Mouse (Mus musculus) C2C12 (cell line): ENCODE results near the gene Ifna4.

ENCODE experiments used
- CTCF ChIP-seq: IDR thresholded peaks from one replicate; pipeline ENCODE4 v1.5.1; 2011; ENCODE audit not compliant: control insufficient read depth, insufficient read depth, insufficient read length
- MYOD1 ChIP-seq: IDR thresholded peaks from one replicate; pipeline ENCODE4 v1.6.1; 2011; ENCODE audit warnings: low read depth; ENCODE audit not compliant: control insufficient read depth, insufficient read length
- MYOG ChIP-seq: IDR thresholded peaks from one replicate; pipeline ENCODE4 v1.6.1; 2011; ENCODE audit not compliant: control insufficient read depth, insufficient read length; ENCODE audit errors: extremely low read depth

DNA sequence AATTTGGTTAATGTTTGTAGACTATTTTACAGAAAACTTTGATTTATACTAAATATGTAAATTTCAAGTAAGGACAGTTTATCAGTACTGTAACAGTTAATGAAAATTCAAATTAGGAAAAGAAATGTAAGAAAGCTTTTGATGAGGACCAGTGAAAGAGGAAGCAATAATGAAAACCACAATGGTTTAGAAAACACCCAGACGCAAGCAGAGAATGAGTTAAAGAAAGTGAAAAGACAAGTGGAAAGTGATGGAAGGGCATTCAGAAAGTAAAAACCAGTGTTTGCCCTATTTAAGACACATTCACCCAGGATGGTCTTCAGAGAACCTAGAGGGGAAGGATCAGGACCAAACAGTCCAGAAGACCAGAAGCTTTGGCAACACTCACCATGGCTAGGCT lies 8.0 kb downstream of the Ifna4 start, which contains the start of gene Ifna1:
- TF ChIP-seq CTCF, result no peak
- no peak for TF ChIP-seq MYOG
- TF ChIP-seq MYOD1, result no peak
